In genomic region chrX:106017102-106017501, GRCm38 (mm10) we compare ENCODE assay signal across 7 mouse cellular contexts. TPM values are rescaled to one million over a fixed set of nuclear protein-coding genes. Genes with fewer than 3 reads are reported as not detected.
DNase-seq lines count a peak whose midpoint lies in the region; ATAC-seq lines count a peak whose summit lies in the region.

No protein-coding gene starts in this region.

- H3K27me3 ChIP-seq in limb, embryonic 12.5 days = peaks cover 6% of the 10 kb centered on the region; the same call in 1 of the 2 replicates
- H3K27me3 ChIP-seq in limb, embryonic 10.5 days (ENCODE audit: low read depth, poor library complexity, severe bottlenecking) = peaks cover 42% of the 10 kb centered on the region
- H3K27me3 ChIP-seq in forebrain, embryonic 12.5 days = no peaks in the 10 kb centered on the region
- no peaks in the 10 kb centered on the region for H3K27me3 ChIP-seq in intestine, embryonic 15.5 days (replicated peaks)
- no peaks in the 10 kb centered on the region for H3K27me3 ChIP-seq in neural tube, embryonic 15.5 days (replicated peaks)

- no peak overlapping the region for H3K4me3 ChIP-seq in limb, embryonic 12.5 days (replicated peaks)
- H3K4me3 ChIP-seq in limb, embryonic 10.5 days = no peak overlapping the region
- no peak overlapping the region for H3K4me3 ChIP-seq in forebrain, embryonic 12.5 days (replicated peaks)
- no peak overlapping the region for H3K4me3 ChIP-seq in intestine, embryonic 15.5 days (replicated peaks)
- H3K4me3 ChIP-seq in neural tube, embryonic 15.5 days (replicated peaks) = 0 out of 2 replicates have a peak overlapping the region, but pooled peaks have one; percentile 10

- no peak overlapping the region for H3K27ac ChIP-seq in limb, embryonic 12.5 days
- H3K27ac ChIP-seq in limb, embryonic 10.5 days = no peak overlapping the region
- no peak overlapping the region for H3K27ac ChIP-seq in forebrain, embryonic 12.5 days
- no peak overlapping the region for H3K27ac ChIP-seq in intestine, embryonic 15.5 days
- H3K27ac ChIP-seq in neural tube, embryonic 15.5 days (replicated peaks) = no peak overlapping the region

- peak overlapping the region; percentile 49 for H3K4me2 ChIP-seq in limb, embryonic 12.5 days
- peak overlapping the region; percentile 13; the same call in 1 of the 2 replicates for H3K4me2 ChIP-seq in forebrain, embryonic 12.5 days
- H3K4me2 ChIP-seq in intestine, embryonic 15.5 days (replicated peaks) = 0 out of 2 replicates have a peak overlapping the region, but pooled peaks have one; percentile 19
- H3K4me2 ChIP-seq in neural tube, embryonic 15.5 days = peak overlapping the region; percentile 48

- no peak for ATAC-seq in limb, embryonic 12.5 days (ENCODE audit: insufficient number of reproducible peaks, insufficient read depth, low FRiP score, low TSS enrichment, low read depth)
- no peak for ATAC-seq in forebrain, embryonic 12.5 days (ENCODE audit: low FRiP score)
- peak; percentile 44 for ATAC-seq in intestine, embryonic 15.5 days
- no peak for ATAC-seq in neural tube, embryonic 15.5 days (ENCODE audit: low FRiP score)

- DNase-seq in limb, embryonic 10.5 days (ENCODE audit: low spot score) = no peak
- no peak for DNase-seq in left cerebral cortex, postnatal 25 days (ENCODE audit: low spot score in 2 of 2)
- no peak for DNase-seq in layer of hippocampus, postnatal 14 days (ENCODE audit: low spot score in 2 of 2)

- 88% methylated on average over 3 of the region's 3 CpGs for WGBS in limb, embryonic 12.5 days
- 91% methylated on average over 3 of the region's 3 CpGs for WGBS in limb, embryonic 10.5 days
- WGBS in forebrain, embryonic 12.5 days = 88% methylated on average over 3 of the region's 3 CpGs
- WGBS in intestine, embryonic 15.5 days = 81% methylated on average over 3 of the region's 3 CpGs
- 91% methylated on average over 3 of the region's 3 CpGs for WGBS in neural tube, embryonic 15.5 days

- H3K36me3 ChIP-seq in limb, embryonic 12.5 days = peaks cover 22% of the 10 kb centered on the region
- peaks cover 41% of the 10 kb centered on the region for H3K36me3 ChIP-seq in limb, embryonic 10.5 days
- peaks cover 14% of the 10 kb centered on the region; the same call in 1 of the 2 replicates for H3K36me3 ChIP-seq in forebrain, embryonic 12.5 days (replicated peaks)
- H3K36me3 ChIP-seq in intestine, embryonic 15.5 days = no peaks in the 10 kb centered on the region
- no peaks in the 10 kb centered on the region; the same call in 1 of the 2 replicates for H3K36me3 ChIP-seq in neural tube, embryonic 15.5 days

- no peaks in the 10 kb centered on the region for H3K4me1 ChIP-seq in limb, embryonic 12.5 days (replicated peaks)
- H3K4me1 ChIP-seq in limb, embryonic 10.5 days = no peaks in the 10 kb centered on the region
- H3K4me1 ChIP-seq in forebrain, embryonic 12.5 days = 0 out of 2 replicates have a peak, but pooled peaks cover 6% of the 10 kb centered on the region
- no peaks in the 10 kb centered on the region for H3K4me1 ChIP-seq in intestine, embryonic 15.5 days (replicated peaks)
- peaks cover 8% of the 10 kb centered on the region for H3K4me1 ChIP-seq in neural tube, embryonic 15.5 days

- H3K9me3 ChIP-seq in limb, embryonic 12.5 days = no peaks in the 10 kb centered on the region
- no peaks in the 10 kb centered on the region for H3K9me3 ChIP-seq in limb, embryonic 10.5 days (replicated peaks)
- H3K9me3 ChIP-seq in forebrain, embryonic 12.5 days = no peaks in the 10 kb centered on the region
- H3K9me3 ChIP-seq in intestine, embryonic 15.5 days = no peaks in the 10 kb centered on the region
- no peaks in the 10 kb centered on the region for H3K9me3 ChIP-seq in neural tube, embryonic 15.5 days (replicated peaks)

- no peak overlapping the region for H3K9ac ChIP-seq in limb, embryonic 12.5 days (replicated peaks)
- no peak overlapping the region for H3K9ac ChIP-seq in forebrain, embryonic 12.5 days
- no peak overlapping the region for H3K9ac ChIP-seq in intestine, embryonic 15.5 days
- no peak overlapping the region for H3K9ac ChIP-seq in neural tube, embryonic 15.5 days (replicated peaks)

- intact Hi-C loops in left cerebral cortex, postnatal 25 days (cut with DNase I) = no loop called here

RNA-seq across cellular contexts. Expression of gene Cox7b, which starts 1.6 kb away (rescaled TPM):
- 342 TPM in 2 replicates for polyA plus RNA-seq in limb, embryonic 12.5 days (2016; fragmentation: Nextera tagmentation; extraction: Ambion mirVana)
- polyA plus RNA-seq in limb, embryonic 10.5 days (2016; fragmentation: Nextera tagmentation; extraction: Ambion mirVana) = 335 and 385 TPM in 2 replicates
- 284 and 287 TPM in 2 replicates for polyA plus RNA-seq in forebrain, embryonic 12.5 days (2016; fragmentation: Nextera tagmentation; extraction: Ambion mirVana)
- 527 and 534 TPM in 2 replicates for polyA plus RNA-seq in intestine, embryonic 15.5 days (2015; fragmentation: Nextera tagmentation; extraction: Ambion mirVana)
- 449 and 530 TPM in 2 replicates for polyA plus RNA-seq in neural tube, embryonic 15.5 days (2015; fragmentation: Nextera tagmentation; extraction: Ambion mirVana)
- total RNA-seq in left cerebral cortex, postnatal 25 days (2021) = 100 to 1,000 TPM; 353 to 364 TPM
- 100 to 1,000 TPM; 336 to 348 TPM for total RNA-seq in layer of hippocampus, postnatal 14 days (2021)

RNA-seq across cellular contexts. Expression of gene Magt1, which starts 5.4 kb away (rescaled TPM):
- 62.8 and 63.7 TPM in 2 replicates for polyA plus RNA-seq in limb, embryonic 12.5 days (2016; fragmentation: Nextera tagmentation; extraction: Ambion mirVana)
- polyA plus RNA-seq in limb, embryonic 10.5 days (2016; fragmentation: Nextera tagmentation; extraction: Ambion mirVana) = 41.6 and 51.5 TPM in 2 replicates
- polyA plus RNA-seq in forebrain, embryonic 12.5 days (2016; fragmentation: Nextera tagmentation; extraction: Ambion mirVana) = 33.5 and 38.3 TPM in 2 replicates
- 78.8 and 81.5 TPM in 2 replicates for polyA plus RNA-seq in intestine, embryonic 15.5 days (2015; fragmentation: Nextera tagmentation; extraction: Ambion mirVana)
- 20.0 and 28.4 TPM in 2 replicates for polyA plus RNA-seq in neural tube, embryonic 15.5 days (2015; fragmentation: Nextera tagmentation; extraction: Ambion mirVana)
- total RNA-seq in left cerebral cortex, postnatal 25 days (2021) = 10 to 100 TPM; 15.5 TPM
- total RNA-seq in layer of hippocampus, postnatal 14 days (2021) = 10 to 100 TPM; 17.6 TPM

RNA-seq across cellular contexts. Expression of gene Atp7a, which starts 10.0 kb away (rescaled TPM):
- polyA plus RNA-seq in limb, embryonic 12.5 days (2016; fragmentation: Nextera tagmentation; extraction: Ambion mirVana) = 35.5 and 38.2 TPM in 2 replicates
- 27.4 and 34.6 TPM in 2 replicates for polyA plus RNA-seq in limb, embryonic 10.5 days (2016; fragmentation: Nextera tagmentation; extraction: Ambion mirVana)
- 24.8 and 25.0 TPM in 2 replicates for polyA plus RNA-seq in forebrain, embryonic 12.5 days (2016; fragmentation: Nextera tagmentation; extraction: Ambion mirVana)
- polyA plus RNA-seq in intestine, embryonic 15.5 days (2015; fragmentation: Nextera tagmentation; extraction: Ambion mirVana) = 20.5 and 21.2 TPM in 2 replicates
- polyA plus RNA-seq in neural tube, embryonic 15.5 days (2015; fragmentation: Nextera tagmentation; extraction: Ambion mirVana) = 9.5 and 11.8 TPM in 2 replicates
- total RNA-seq in left cerebral cortex, postnatal 25 days (2021) = 1 to 10 TPM; 8.0 to 8.2 TPM
- total RNA-seq in layer of hippocampus, postnatal 14 days (2021) = 10 to 100 TPM in 1 of 2 experiments, 1 to 10 TPM in 1; 8.7 to 11.3 TPM
